Mouse (Mus musculus) thymus, adult 2 months (tissue): ENCODE measurements around the gene Dnah17.

ENCODE experiments used
- CTCF ChIP-seq: fragments of 200-500 bp; IDR thresholded peaks from 2 replicates; pipeline ENCODE4 v1.5.1; 2012; ENCODE audit warnings: mild to moderate bottlenecking, control low read depth, low read length, moderate library complexity, borderline replicate concordance; ENCODE audit not compliant: control insufficient read depth, poor library complexity, insufficient read depth; ENCODE audit errors: extremely low read depth
- POLR2A ChIP-seq: fragments of 200-500 bp; IDR thresholded peaks from 2 replicates; pipeline ENCODE4 v1.6.1; 2012; ENCODE audit warnings: mild to moderate bottlenecking, low read length, control low read depth, moderate library complexity; ENCODE audit not compliant: control insufficient read depth, poor library complexity, insufficient read depth; ENCODE audit errors: extremely low read depth

GRCm38 (mm10) chr11:118058872-118059271 is 71.6 kb downstream of the Dnah17 start:
- TF ChIP-seq POLR2A = no peak
- no peak for TF ChIP-seq CTCF
